Mouse (Mus musculus) heart, embryonic 16.5 days (tissue): ENCODE results near the gene Gnai2. TPM values are rescaled to one million over a fixed set of nuclear protein-coding genes. Genes with fewer than 3 reads are reported as not detected.
"Not testable (repeated sequence)": the region's sequence is repeated elsewhere in the genome, so short reads cannot be mapped to it uniquely, and the experiment has no call there.

Experiments
- ATAC-seq: fragments of 200-750 bp; cut with Nextera tagmentation; replicated peaks from 2 replicates; pipeline ENCODE4 v1.8.0; 2017; ENCODE audit warnings: moderate number of reproducible peaks; ENCODE audit not compliant: insufficient read depth, low FRiP score; ENCODE audit errors: extremely low read depth
- H3K27ac ChIP-seq: fragments of 300-500 bp; sonication (generic); 2 replicates; pipeline ENCODE4 v1.5.1; 2014; ENCODE audit warnings: mild to moderate bottlenecking, low read length, control low read depth, moderate library complexity
- H3K27me3 ChIP-seq: fragments of 300-500 bp; sonication (generic); 2 replicates; pipeline ENCODE4 v1.6.1; 2014; ENCODE audit warnings: low read length, mixed read lengths; ENCODE audit not compliant: control insufficient read depth, insufficient read depth
- H3K36me3 ChIP-seq: fragments of 300-500 bp; sonication (generic); 2 replicates; pipeline ENCODE4 v1.6.1; 2014; ENCODE audit not compliant: control insufficient read depth, insufficient read depth
- H3K4me1 ChIP-seq: fragments of 300-500 bp; sonication (generic); 2 replicates; pipeline ENCODE4 v1.6.1; 2014; ENCODE audit warnings: low read length, mixed read lengths; ENCODE audit not compliant: control insufficient read depth, insufficient read depth
- H3K4me2 ChIP-seq: fragments of 300-500 bp; sonication (generic); 2 replicates; pipeline ENCODE4 v1.6.1; 2014; ENCODE audit warnings: low read depth, mild to moderate bottlenecking, control low read depth, low read length
- H3K4me3 ChIP-seq: fragments of 300-500 bp; sonication (generic); 2 replicates; pipeline ENCODE4 v1.5.1; 2014; ENCODE audit warnings: mild to moderate bottlenecking, control low read depth, low read length
- H3K9ac ChIP-seq: fragments of 300-500 bp; sonication (generic); 2 replicates; pipeline ENCODE4 v1.6.1; 2014; ENCODE audit warnings: low read length, control low read depth
- H3K9me3 ChIP-seq: fragments of 300-500 bp; sonication (generic); replicated peaks from 2 replicates; pipeline ENCODE4 v1.6.1; 2016; ENCODE audit warnings: low read length; ENCODE audit not compliant: control insufficient read depth
- WGBS: fragments of 180-500 bp; shearing (Covaris S2); extraction: QIAGEN DNeasy Blood & Tissue Kit; methylation state at CpG from one replicate; pipeline ENCODE4 v1.1.7; 2014; 5-methylcytosine and 5-hydroxymethylcytosine counted together
- polyA plus RNA-seq: library from polyadenylated mRNA; unstranded; fragments of >200 nt; fragmentation: Nextera tagmentation; extraction: Ambion mirVana; gene quantifications from 2 replicates; pipeline ENCODE4 v1.2.1, GENCODE M21; 2015

Gnai2 gene
- polyA plus RNA-seq, 1 experiment from 2014 or later, result 458 TPM

DNA sequence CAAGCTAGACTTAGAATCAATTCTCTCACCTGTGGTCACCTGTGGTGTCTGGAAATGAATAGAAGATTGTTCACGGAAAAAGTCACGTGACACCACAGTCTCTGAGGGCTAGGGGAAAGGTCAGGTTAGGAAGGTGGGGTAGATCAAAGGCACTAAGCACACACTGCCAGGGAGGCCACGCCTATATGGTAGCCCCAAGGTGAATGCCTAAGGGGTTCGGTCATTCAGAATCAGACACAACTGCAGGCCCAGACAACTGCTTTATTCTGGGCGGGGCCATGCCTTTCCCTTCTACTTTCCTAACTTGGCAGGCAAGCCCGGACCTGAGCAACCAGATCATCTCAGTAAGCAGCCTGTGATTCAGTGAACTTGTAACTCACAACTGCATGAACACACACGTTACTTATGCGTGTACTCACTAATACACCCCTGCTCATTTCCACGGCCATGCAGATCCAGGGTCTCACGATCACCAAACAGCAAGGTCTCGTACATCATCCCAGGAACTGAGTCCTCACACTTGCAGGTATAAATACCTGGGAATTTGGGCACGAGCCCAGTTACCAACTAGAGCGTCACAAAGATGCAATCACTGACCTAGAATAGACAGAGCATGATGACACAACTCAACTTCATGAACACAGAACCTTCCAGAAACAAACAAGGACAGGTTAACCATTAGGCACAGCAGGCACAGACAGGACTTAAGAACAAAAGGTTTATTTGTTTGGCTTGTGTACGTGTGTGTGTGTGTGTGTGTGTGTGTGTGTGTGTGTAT is 59.4 kb downstream of the Gnai2 start:
- Histone ChIP-seq H3K27ac (peak overlapping the region; percentile 70), H3K4me1 (peaks cover 34% of the 10 kb centered on the region), H3K4me3 (no peak overlapping the region), H3K4me2 (no peak overlapping the region; the same call in 1 of the 2 replicates), H3K9me3 (no peaks in the 10 kb centered on the region), H3K9ac (no peak overlapping the region), H3K27me3 (no peaks in the 10 kb centered on the region), H3K36me3 (peaks cover 18% of the 10 kb centered on the region)
- ATAC-seq, result no peak
- 79% methylated on average over 14 of the region's 14 CpGs for WGBS

DNA sequence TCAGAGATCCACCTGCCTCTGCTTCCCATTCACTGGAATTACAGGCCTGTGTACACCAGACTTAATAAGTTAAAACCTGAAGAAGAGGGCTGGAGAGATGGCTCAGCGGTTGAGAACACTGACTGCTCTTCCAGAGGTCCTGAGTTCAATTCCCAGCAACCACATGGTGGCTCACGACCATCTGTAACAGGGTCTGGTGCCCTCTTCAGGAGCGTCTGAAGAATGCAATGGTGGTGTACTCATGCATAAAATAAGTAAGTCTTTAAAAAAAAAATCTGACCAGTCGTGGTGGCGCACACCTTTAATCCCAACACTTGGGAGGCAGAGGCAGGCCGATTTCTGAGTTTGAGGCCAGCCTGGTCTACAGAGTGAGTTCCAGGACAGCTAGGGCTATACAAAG is 61.4 kb downstream of the Gnai2 start:
- Histone ChIP-seq H3K36me3 (peaks cover 18% of the 10 kb centered on the region), H3K4me1 (peaks cover 37% of the 10 kb centered on the region)
- not testable (repeated sequence) for ATAC-seq, H3K9ac ChIP-seq, H3K27ac ChIP-seq, H3K9me3 ChIP-seq, H3K27me3 ChIP-seq, H3K4me3 ChIP-seq, H3K4me2 ChIP-seq
- 83% methylated on average over 6 of the region's 6 CpGs for WGBS

DNA sequence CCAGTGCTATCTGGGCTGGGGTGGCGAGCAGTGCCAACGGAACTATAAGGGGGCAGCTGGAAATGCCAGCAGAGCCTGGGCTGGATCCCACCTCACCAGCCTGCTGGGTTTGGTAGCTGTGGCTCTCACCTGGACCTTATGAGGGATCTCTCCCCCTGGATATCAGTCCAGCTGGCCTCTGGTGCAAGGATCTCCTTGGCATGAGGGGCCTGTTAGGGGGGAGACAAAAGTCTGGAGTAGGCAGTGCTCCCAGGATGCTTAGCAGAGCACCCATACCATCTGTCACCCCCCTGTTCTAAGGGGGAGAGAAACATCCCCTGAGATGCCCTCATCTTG is 62.9 kb downstream of the Gnai2 start:
- Histone ChIP-seq H3K4me2 (no peak overlapping the region), H3K9ac (peak overlapping the region; percentile 26; the same call in 1 of the 2 replicates), H3K4me1 (peaks cover 45% of the 10 kb centered on the region), H3K4me3 (no peak overlapping the region), H3K27ac (peak overlapping the region; percentile 29; the same call in 1 of the 2 replicates), H3K27me3 (no peaks in the 10 kb centered on the region), H3K9me3 (no peaks in the 10 kb centered on the region), H3K36me3 (peaks cover 18% of the 10 kb centered on the region)
- 98% methylated on average over 2 of the region's 2 CpGs for WGBS
- no peak for ATAC-seq

DNA sequence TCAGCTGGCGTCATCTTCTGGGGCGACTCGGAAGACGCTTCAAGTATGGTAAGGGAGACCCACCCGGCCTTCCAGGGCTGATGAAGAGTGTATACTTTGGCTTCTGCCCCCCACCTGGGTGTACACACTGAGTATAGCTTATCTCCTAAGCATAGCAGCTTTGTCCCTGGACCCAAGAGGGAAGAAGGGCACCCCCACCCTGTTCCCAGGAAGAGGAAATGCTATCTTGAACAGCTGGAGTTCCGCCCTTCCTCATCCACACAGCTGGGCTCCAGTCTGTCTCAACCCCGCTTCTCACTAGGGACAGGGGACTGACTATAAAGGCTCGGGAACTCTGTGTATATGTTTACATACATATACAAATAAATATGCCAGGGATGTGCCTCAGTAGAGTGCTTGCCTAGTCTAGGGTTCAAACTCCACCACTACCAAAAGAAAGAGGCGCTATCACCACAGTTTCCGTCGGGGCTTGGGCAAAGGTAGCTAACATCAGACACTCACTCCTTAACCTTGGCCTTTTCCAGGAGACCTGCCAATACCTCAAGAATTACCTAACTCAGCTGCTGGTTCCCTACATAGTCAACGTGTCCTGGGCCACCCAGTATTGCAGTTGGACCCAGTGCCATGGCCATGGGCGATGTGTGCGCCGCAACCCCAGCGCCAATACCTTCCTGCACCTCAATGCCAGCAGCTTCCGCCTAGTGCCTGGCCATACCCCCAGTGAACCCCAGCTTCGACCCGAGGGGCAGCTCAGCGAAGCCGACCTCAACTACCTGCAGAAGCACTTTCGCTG is 63.4 kb downstream of the Gnai2 start:
- Histone ChIP-seq H3K4me3 (no peak overlapping the region; the same call in 1 of the 2 replicates), H3K9ac (peak overlapping the region; percentile 9)

DNA sequence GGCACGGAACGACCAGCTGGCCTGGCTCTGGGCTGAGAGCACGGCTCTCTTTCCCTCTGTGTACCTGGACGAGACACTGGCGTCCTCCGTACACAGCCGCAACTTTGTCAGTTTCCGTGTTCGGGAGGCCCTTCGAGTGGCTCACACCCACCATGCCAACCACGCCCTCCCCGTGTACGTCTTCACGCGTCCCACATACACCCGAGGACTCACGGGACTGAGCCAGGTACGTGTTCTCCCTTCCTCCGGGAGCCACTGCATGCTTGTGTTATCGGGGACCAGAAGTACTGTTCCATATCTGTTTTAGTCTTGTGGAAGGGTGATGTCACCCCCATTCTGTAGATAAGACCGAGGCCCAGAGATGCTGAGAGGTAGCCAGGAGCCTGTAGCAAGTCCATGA is 64.3 kb downstream of the Gnai2 start:
- H3K27ac ChIP-seq, result peak overlapping the region; percentile 16; the same call in 1 of the 2 replicates

More for the DNA sequence above, 63.4 kb downstream of the Gnai2 start:
- 85% methylated on average over 22 of the region's 22 CpGs for WGBS
- H3K4me2 ChIP-seq, result peak overlapping the region; percentile 75
- peaks cover 18% of the 10 kb centered on the region for H3K36me3 ChIP-seq
- H3K9me3 ChIP-seq, result no peaks in the 10 kb centered on the region
- H3K27me3 ChIP-seq, result no peaks in the 10 kb centered on the region
- peaks cover 41% of the 10 kb centered on the region for H3K4me1 ChIP-seq
- ATAC-seq, result no peak
- H3K27ac ChIP-seq, result no peak overlapping the region

DNA sequence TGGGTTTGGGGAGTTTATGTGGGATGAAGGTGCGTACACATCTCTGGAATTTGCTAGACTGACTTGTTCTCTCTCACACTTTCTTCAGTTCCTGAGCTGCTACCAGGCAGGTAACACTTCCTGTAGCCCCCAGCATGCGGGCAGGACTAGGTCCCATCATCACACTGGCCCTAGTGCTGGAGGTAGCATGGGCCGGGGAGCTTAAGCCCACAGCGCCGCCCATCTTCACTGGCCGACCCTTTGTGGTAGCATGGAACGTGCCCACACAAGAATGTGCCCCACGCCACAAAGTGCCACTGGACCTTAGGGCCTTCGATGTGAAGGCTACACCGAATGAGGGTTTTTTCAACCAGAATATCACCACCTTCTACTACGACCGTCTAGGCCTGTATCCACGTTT is 65.2 kb downstream of the Gnai2 start:
- Histone ChIP-seq H3K4me1 (peaks cover 34% of the 10 kb centered on the region), H3K36me3 (peaks cover 18% of the 10 kb centered on the region), H3K4me2 (peak overlapping the region; percentile 75), H3K9me3 (no peaks in the 10 kb centered on the region), H3K9ac (peak overlapping the region; percentile 94), H3K27me3 (no peaks in the 10 kb centered on the region), H3K27ac (no peak overlapping the region; the same call in 1 of the 2 replicates), H3K4me3 (peak overlapping the region; percentile 87)
- 43% methylated on average over 13 of the region's 13 CpGs for WGBS
- ATAC-seq, result no peak

More for the DNA sequence above, 64.3 kb downstream of the Gnai2 start:
- Histone ChIP-seq H3K4me3 (peak overlapping the region; percentile 87), H3K4me1 (peaks cover 35% of the 10 kb centered on the region), H3K36me3 (peaks cover 18% of the 10 kb centered on the region), H3K9ac (peak overlapping the region; percentile 9), H3K27me3 (no peaks in the 10 kb centered on the region), H3K4me2 (peak overlapping the region; percentile 75), H3K9me3 (no peaks in the 10 kb centered on the region)
- 61% methylated on average over 21 of the region's 21 CpGs for WGBS
- ATAC-seq, result no peak

DNA sequence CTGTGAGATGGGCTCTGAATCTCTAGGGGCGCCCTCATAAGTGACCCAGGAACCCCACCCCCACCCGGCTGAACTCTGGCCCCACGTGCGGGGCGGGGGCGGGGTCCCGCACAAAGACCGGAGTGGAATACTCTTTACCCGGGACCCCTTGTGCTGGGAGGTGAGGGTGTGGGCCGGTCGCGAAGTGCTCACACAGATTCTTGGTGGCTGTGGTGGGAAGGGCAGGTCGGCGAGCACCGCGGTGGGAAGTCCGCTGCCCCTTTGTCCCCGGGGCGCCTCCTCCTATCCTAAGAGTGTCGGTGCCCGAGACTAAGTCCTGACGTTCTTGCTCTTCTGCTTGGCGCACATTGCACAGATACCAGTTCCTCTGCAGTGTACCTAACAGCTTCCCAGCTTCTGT is 65.9 kb downstream of the Gnai2 start:
- Histone ChIP-seq H3K9ac (peak overlapping the region; percentile 94), H3K4me3 (peak overlapping the region; percentile 87), H3K27ac (peak overlapping the region; percentile 93), H3K4me1 (peaks cover 35% of the 10 kb centered on the region), H3K4me2 (peak overlapping the region; percentile 75), H3K36me3 (peaks cover 15% of the 10 kb centered on the region), H3K9me3 (no peaks in the 10 kb centered on the region), H3K27me3 (no peaks in the 10 kb centered on the region)
- 0% methylated on average over 23 of the region's 23 CpGs for WGBS
- ATAC-seq, result 0 out of 2 replicates have a peak, but pooled peaks have one; percentile 3

DNA sequence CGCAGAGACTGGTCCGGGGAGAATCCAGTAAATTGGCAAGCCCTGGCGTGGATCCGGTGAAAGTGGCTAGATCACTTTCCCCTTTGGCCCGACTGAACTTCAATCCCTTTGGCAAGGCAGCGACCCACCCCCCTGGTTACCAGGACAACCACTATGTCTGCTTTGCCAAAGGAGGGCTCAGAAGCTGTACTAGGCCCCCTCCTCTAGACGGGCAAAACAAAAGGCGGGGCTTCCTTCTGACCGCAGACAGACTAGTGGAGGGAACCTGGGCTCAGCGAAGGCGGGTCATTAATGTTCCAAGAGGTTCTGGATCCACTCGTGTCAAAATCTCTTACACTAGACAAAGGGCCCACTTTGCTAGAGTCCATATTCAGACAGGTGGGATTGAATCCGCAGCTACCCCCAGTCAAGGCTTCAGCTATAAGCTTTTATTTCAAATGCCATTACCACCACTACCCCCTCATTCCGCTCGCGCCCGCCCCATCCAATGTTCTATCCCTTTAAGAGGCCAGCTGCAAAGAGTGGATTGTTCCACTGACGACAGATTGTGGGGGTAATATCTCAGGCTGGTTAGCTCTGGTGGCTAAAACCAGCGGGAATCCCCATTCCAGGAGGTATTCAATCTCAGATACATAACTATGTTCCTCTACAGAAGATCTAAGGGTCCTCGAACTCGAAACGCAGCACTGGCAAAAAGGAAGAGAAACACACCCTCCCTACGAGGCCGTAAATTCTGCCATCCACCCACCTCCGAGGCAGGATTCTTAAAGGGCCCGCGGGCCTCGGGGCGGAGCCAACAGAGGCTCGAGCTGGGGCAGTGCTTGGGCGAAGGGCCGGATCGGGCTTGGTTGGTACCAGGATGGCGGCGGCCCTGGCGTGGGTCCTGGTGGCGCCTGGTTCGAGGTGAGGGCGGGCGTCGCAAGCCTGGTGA is 66.6 kb downstream of the Gnai2 start:
- Histone ChIP-seq H3K27me3 (no peaks in the 10 kb centered on the region), H3K27ac (peak overlapping the region; percentile 93), H3K4me3 (peak overlapping the region; percentile 87), H3K9ac (peak overlapping the region; percentile 94), H3K9me3 (no peaks in the 10 kb centered on the region), H3K36me3 (peaks cover 15% of the 10 kb centered on the region), H3K4me2 (peak overlapping the region; percentile 75), H3K4me1 (peaks cover 41% of the 10 kb centered on the region)
- under 1% methylated on average over 41 of the region's 41 CpGs for WGBS
- ATAC-seq, result peak; percentile 79
